Mouse (Mus musculus) stomach, embryonic 14.5 days (tissue): ENCODE results near the gene Prkag1. TPM values are rescaled to one million over a fixed set of nuclear protein-coding genes. Genes with fewer than 3 reads are reported as not detected.

Source experiments
- ATAC-seq: fragments of 200-750 bp; cut with Nextera tagmentation; 2 replicates; pipeline ENCODE4 v1.8.0; 2017; ENCODE audit warnings: low read depth, moderate TSS enrichment; ENCODE audit not compliant: insufficient number of reproducible peaks, insufficient read depth, low FRiP score
- H3K27ac ChIP-seq: fragments of 300-500 bp; sonication (generic); 2 replicates; pipeline ENCODE4 v1.5.1; 2014; ENCODE audit warnings: mild to moderate bottlenecking, low read length, moderate library complexity, mixed read lengths
- H3K27me3 ChIP-seq: fragments of 300-500 bp; sonication (generic); 2 replicates; pipeline ENCODE4 v1.6.1; 2014; ENCODE audit warnings: low read length, control low read depth, mixed read lengths; ENCODE audit not compliant: control insufficient read depth, insufficient read depth
- H3K36me3 ChIP-seq: fragments of 300-500 bp; sonication (generic); 2 replicates; pipeline ENCODE4 v1.6.1; 2014; ENCODE audit warnings: mild to moderate bottlenecking, control low read depth, low read length, moderate library complexity, mixed read lengths; ENCODE audit not compliant: control insufficient read depth, insufficient read depth
- H3K4me1 ChIP-seq: fragments of 300-500 bp; sonication (generic); 2 replicates; pipeline ENCODE4 v1.6.1; 2014; ENCODE audit warnings: low read length, control low read depth, mixed read lengths; ENCODE audit not compliant: control insufficient read depth, insufficient read depth
- H3K4me2 ChIP-seq: fragments of 300-500 bp; sonication (generic); replicated peaks from 2 replicates; pipeline ENCODE4 v1.6.1; 2014; ENCODE audit warnings: low read depth, low read length, control low read depth
- H3K4me3 ChIP-seq: fragments of 300-500 bp; sonication (generic); 2 replicates; pipeline ENCODE4 v1.5.1; 2014; ENCODE audit warnings: low read depth, low read length, control low read depth
- H3K9ac ChIP-seq: fragments of 300-500 bp; sonication (generic); replicated peaks from 2 replicates; pipeline ENCODE4 v1.6.1; 2014; ENCODE audit warnings: low read depth, mild to moderate bottlenecking, control low read depth, low read length, moderate library complexity, mixed read lengths
- H3K9me3 ChIP-seq: fragments of 300-500 bp; sonication (generic); 2 replicates; pipeline ENCODE4 v1.6.1; 2016; ENCODE audit warnings: low read depth, low read length, control low read depth; ENCODE audit not compliant: control insufficient read depth
- WGBS: fragments of 180-500 bp; shearing (Covaris S2); extraction: QIAGEN DNeasy Blood & Tissue Kit; methylation state at CpG from one replicate; pipeline ENCODE4 v1.1.7; 2014; 5-methylcytosine and 5-hydroxymethylcytosine counted together
- polyA plus RNA-seq: library from polyadenylated mRNA; unstranded; fragments of >200 nt; fragmentation: Nextera tagmentation; extraction: Ambion mirVana; gene quantifications from 2 replicates; pipeline ENCODE4 v1.2.1, GENCODE M21; 2014

The Prkag1 gene
- 76.3 and 80.0 TPM in 2 replicates for polyA plus RNA-seq

DNA sequence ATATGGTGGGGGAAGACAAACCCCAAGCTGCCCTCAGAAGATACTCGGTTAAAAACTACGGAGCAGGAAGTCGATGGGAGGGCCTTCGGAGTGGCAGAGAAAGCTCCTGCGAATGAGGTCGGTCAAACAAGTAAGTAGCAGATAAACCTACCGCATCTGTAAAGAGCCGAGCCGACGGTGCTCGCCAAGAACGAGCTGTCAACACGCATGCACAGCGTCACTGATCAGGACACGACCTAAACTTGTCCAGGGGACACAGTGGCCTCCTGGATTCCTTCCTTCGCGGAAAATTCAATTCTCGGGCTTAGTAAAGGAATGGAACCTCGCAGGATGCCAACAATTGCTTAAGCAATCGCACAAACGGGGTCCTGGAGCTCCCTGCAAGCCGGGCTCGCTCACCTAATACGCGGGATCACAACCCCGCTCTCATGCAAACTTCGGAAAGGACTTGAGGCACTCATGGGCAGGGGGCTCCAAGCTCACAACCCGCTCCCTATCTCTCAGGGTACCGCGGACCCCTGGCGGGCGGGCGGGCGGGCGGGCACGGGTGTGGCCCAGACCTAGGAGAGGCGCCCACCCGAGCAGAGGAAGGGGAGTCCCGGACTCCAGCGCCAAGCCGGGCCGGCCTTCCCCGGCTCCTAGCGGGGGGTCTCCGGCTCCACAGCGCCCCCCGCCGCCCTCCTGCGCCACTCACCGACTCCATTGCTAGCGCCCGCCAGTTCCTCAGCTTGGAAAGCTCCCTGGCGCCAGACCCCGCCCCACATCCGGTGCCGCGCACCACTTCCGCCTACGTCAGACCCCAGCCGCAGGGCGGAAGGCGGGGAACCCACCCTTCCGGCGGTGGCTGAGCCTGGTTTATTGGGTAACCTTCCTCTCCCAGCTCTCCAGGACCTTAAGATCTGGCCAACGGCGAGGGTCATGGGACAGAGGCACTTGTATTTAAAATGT, at the start of gene Prkag1:
TSS of gene Prkag1 (minus strand) at position 786 of the 948 bp plus-strand sequence.
- peaks cover 9% of the 10 kb centered on the region; the same call in 1 of the 2 replicates for H3K4me1 ChIP-seq
- peak within 1 kb of the TSS; percentile 50 for H3K4me2 ChIP-seq
- WGBS: under 1% methylated on average over 65 of the region's 66 CpGs
- H3K4me3 ChIP-seq: peak within 1 kb of the TSS; percentile 92
- H3K9ac ChIP-seq: peak within 1 kb of the TSS; percentile 76
- no peaks in the 10 kb centered on the region for H3K27me3 ChIP-seq
- peak within 1 kb of the TSS; percentile 92 for H3K27ac ChIP-seq
- ATAC-seq: peak; percentile 96
- H3K36me3 ChIP-seq: peaks cover 31% of the 10 kb centered on the region
- H3K9me3 ChIP-seq: no peaks in the 10 kb centered on the region

DNA sequence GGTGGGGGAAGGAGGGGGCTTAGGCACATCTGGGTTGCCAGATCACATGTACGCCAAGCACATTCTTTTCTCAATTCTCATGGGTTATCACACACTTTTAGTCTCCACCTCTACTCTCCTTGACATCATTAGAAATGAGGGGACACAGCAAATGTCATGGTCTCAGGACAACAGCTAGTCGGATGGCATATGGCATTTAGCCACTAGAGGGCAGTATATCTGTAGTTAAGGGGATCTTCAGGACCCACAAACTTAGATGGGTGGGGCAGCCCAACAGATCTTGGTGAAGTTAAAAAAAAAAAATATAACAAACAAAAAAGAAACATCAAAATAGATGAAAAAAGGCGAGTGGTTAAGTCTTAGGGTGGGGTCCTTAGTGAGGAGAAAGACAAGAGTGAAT, 46.0 kb upstream of the Prkag1 start:
- H3K9me3 ChIP-seq: no peaks in the 10 kb centered on the region
- H3K36me3 ChIP-seq: no peaks in the 10 kb centered on the region
- H3K4me2 ChIP-seq: no peak overlapping the region
- no peak overlapping the region for H3K27ac ChIP-seq
- H3K27me3 ChIP-seq: no peaks in the 10 kb centered on the region
- no peak overlapping the region for H3K9ac ChIP-seq
- H3K4me1 ChIP-seq: 0 out of 2 replicates have a peak, but pooled peaks cover 5% of the 10 kb centered on the region
- no peak for ATAC-seq
- H3K4me3 ChIP-seq: no peak overlapping the region
- WGBS: 11% methylated on average over 3 of the region's 3 CpGs

DNA sequence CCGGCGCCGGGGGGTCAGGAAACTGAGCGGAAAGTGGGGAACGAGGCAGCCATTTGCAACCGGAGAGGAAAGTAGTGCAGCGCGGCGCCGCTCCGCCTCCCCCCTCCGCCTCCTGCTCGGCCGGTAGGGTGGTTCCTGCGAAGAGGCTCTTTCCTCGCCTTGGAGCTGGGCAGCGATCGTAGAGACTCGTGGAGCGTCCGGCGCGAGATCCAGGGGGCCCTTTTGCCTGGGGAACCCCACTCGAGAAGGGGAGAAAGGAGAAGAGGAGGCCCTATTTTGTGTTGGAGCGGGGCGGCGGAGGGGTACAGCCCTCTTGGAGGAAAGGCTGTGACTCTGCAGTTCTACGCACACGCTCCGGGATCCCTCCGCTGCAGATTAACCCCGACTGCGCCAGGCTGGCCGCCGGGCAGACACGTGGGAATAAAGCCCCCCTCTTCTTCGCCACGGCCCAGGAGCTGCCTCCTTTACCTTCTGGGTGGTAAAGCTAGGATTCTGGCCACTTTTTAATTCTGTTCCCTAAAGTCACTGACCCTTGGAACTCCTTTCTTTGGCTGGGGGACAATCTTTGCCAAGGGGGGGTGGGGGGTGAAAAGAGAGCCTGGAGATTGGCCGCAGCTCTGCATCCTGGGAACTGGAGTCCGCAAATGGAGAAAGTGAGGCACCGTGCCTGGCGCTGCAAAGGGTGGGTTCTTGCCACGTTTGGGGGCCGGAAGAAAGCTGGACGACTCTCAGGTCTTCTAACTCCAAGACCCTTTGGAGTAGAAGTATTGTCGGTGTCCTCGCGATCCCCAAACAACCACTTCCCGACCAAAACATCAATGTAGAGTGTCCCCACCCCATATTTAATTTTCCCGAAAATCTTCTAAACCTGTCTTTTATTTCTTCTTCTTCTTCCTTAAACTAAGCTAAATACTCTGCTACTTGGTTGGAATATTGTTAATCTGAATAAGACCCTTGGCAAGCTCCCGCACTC, 40.9 kb upstream of the Prkag1 start:
- peak overlapping the region; percentile 99 for H3K4me3 ChIP-seq
- H3K9ac ChIP-seq: peak overlapping the region; percentile 97
- H3K4me1 ChIP-seq: peaks cover 29% of the 10 kb centered on the region
- peak; percentile 82 for ATAC-seq
- H3K27me3 ChIP-seq: no peaks in the 10 kb centered on the region
- 0 out of 2 replicates have a peak, but pooled peaks cover 4% of the 10 kb centered on the region for H3K36me3 ChIP-seq
- peak overlapping the region; percentile 99 for H3K4me2 ChIP-seq
- no peaks in the 10 kb centered on the region for H3K9me3 ChIP-seq
- peak overlapping the region; percentile 99 for H3K27ac ChIP-seq
- 1% methylated on average over 51 of the region's 51 CpGs for WGBS

DNA sequence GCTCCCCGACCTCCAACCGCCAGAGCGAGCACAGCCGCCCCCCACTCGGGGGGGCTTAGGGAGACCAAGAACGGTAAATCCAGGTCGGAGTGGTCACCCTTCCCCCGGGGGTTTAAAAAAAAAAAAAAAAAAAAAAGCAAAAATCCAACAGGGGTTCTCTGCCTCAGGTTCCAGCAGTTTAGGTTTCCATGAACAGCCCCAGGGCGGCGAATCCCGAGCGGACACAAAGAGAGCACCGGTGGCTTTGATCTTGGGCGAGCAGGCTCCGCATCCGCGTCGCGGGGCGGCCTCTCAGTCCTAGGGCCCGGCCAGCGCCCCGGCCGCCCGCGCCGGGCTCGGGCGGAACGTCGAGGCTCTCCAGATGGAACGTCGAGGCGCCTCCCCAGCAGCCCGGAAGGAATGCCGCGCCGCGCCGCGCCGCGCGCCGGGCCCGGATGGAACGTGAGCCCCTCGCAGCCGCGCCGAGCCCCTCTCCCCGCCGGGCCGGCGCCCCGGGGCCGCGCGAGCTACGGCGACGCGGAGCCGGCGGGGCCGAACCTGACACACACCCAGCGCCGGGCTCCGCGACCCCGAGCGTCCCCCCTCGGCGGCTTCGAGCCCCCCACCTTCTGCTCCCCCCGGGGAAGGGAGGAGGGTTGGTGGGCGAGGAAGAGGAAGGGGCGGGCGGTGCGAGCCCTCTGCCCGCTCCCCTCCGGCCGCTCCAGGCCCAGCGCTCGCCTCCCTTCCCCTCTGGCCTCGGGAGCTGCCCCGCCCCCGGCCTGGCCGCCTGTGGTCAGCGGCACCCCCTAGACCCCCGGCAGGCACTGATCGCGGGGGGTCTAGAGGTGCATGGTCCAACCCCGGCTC, 40.0 kb upstream of the Prkag1 start, which contains the start of gene Kmt2d:
TSS of gene Kmt2d (minus strand) at position 135 of the 846 bp plus-strand sequence.
- H3K4me3 ChIP-seq: peak within 1 kb of the TSS; percentile 99
- H3K27me3 ChIP-seq: no peaks in the 10 kb centered on the region
- peaks cover 31% of the 10 kb centered on the region for H3K4me1 ChIP-seq
- H3K9me3 ChIP-seq: no peaks in the 10 kb centered on the region
- WGBS: under 1% methylated on average over 80 of the region's 94 CpGs
- peak within 1 kb of the TSS; percentile 99 for H3K27ac ChIP-seq
- peak within 1 kb of the TSS; percentile 97 for H3K9ac ChIP-seq
- peak within 1 kb of the TSS; percentile 99 for H3K4me2 ChIP-seq
- peak; percentile 62; the same call in 1 of the 2 replicates for ATAC-seq
- peaks cover 9% of the 10 kb centered on the region; the same call in 1 of the 2 replicates for H3K36me3 ChIP-seq

DNA sequence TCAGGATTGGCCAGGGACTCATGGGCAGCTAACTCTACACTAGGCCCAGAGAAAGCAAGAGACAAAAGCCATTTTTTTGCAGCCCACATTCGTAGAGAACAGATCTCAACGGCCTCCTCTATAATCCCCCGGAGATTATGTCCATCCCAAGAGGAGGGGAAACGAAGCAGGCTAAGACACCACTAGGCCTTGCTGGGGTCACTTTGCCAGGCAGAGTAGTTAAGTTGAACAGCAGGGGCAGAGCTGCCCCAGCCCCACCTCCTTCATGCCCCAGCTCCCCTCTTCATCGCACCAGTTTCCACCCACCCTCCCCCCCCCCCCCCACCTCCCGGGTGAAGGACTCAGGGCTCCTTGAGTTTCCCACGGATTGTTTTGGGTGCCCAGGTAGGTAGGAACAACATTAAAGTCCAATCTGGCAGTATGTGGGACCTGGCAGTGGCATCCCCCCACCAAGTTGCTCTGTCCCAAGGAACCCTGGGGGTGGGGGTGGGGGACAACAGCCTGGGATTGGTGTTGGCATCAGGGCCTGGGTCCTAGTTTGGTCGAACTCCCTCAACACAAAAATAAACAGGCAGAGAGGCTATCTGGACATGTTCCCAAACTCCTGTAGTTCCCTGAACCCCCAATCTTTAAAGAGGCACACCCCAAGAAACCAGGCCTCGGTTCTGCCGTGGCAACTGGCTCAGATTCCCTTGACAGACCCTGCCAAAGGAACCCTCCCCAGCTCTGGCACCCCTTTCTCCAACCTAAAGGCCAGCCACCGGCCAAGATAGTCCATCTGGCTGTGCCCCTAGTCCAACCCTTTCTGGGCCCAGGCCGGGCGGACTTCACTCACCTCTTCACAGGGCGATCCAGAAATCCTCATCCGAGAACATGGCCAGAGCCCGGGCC, 39.1 kb upstream of the Prkag1 start:
- peaks cover 18% of the 10 kb centered on the region for H3K36me3 ChIP-seq
- peaks cover 31% of the 10 kb centered on the region for H3K4me1 ChIP-seq
- peak overlapping the region; percentile 99 for H3K4me2 ChIP-seq
- ATAC-seq: no peak
- peak overlapping the region; percentile 99; the same call in 1 of the 2 replicates for H3K27ac ChIP-seq
- H3K9me3 ChIP-seq: no peaks in the 10 kb centered on the region
- WGBS: under 1% methylated on average over 16 of the region's 16 CpGs
- H3K4me3 ChIP-seq: peak overlapping the region; percentile 99
- H3K9ac ChIP-seq: peak overlapping the region; percentile 97
- H3K27me3 ChIP-seq: no peaks in the 10 kb centered on the region

- H3K9ac ChIP-seq: peak overlapping the region; percentile 97
- H3K27ac ChIP-seq: peak overlapping the region; percentile 99; the same call in 1 of the 2 replicates
- 7% methylated on average over 8 of the region's 8 CpGs for WGBS
- peak overlapping the region; percentile 99 for H3K4me2 ChIP-seq
- no peaks in the 10 kb centered on the region for H3K27me3 ChIP-seq
- peak overlapping the region; percentile 99 for H3K4me3 ChIP-seq
- ATAC-seq: no peak
- peaks cover 31% of the 10 kb centered on the region for H3K4me1 ChIP-seq
- H3K9me3 ChIP-seq: no peaks in the 10 kb centered on the region
- peaks cover 26% of the 10 kb centered on the region for H3K36me3 ChIP-seq
These were observed 38.2 kb upstream of the Prkag1 start for GRCm38 (mm10) chr15:98869342-98870178.
